Mouse (Mus musculus) adrenal gland (tissue): ENCODE results near the gene Arih2.

Experiments
- intact Hi-C: fragments of 180-260 bp; cut with DNase I; formaldehyde crosslinking; loops from one replicate; pipeline ENCODE4 v1.15.1; 2025

Gene Arih2

DNA sequence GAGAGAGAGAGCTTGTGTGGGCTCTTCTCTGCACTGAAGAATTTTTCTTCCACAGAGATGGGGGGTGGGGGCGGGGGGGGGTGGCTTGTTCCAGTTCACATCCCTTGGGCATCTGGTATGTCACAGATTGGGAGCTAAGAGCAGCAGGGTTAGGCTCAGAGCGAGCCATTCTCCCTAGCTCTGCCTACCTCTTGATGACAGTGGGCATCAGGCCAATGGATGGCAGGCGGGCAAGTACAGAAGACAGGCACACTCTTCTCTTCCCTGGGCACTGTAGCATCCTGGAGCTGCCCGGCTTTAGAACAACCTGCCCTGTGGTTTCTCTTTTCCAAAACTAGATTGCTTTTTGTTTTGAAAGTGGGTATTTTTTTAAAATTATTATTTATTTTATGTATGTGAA, 57.7 kb downstream of the Arih2 start:
- intact Hi-C loops = no loop called here

DNA sequence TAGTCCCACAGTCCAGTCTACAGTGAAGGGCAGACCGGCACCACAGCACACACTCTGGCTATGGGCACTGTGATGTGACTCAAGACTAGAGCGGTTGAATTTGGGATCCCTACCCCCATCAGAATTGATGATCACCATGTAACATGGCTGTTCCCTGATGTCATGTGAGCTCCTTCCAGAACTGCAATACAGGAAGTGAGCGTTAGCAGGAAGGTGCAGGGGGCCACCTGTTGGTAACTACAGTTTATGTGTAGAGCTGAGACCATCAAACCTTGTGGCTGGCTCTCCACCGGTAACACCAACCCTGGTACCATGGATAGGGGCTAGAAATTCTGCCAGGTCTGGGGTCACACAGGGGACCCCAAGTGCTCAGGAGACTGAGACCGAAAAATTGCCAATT, 60.0 kb downstream of the Arih2 start:
- intact Hi-C loops = no loop called here

DNA sequence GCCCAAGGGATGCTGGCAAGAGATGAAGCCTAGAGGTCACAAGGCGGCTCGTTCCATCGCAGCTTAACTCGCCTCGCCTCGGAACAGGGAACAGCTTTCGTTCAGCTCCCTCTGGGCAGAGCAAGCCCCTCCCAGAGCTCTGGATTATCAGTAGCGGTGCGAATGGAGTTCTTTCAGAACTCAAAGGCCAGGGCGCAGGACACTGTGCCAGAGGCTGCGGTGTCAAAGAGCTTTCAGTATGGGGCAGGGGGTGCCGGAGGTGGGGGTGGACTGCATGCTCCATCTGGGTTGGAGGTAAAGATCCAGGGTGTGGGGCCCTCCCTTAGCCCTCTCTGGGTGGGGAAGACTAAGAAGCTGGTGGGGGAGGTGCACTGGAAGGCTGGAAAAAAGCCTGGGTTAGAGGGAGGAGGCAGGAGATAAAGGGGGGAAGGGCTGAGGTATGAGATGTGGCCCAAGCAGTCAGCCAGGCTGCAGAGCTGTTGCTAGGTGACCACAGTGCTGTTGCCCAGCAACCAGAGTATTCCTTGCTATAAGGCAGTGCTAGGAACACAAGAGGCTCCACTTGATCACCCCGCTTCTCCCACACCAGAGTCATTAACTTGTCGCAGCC, 61.5 kb downstream of the Arih2 start:
- intact Hi-C loops = no loop called here

DNA sequence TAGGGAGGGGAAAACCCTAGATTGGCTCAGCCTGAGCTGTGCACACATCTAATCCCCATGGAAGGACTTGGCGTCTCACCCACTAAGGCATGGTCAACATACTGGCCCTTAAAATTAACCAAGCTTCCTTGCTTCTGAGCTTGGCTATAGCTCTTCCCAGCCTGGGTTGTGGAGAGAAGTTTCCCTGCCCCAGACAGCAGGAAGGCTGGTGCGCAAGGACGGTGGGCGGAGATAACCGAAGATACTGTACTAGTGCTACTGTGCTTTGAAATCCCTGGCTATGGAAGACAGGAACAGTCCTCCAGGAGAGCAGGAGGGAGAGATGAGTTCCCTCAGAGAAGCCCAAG, 69.9 kb downstream of the Arih2 start:
- intact Hi-C loops = no loop called here

DNA sequence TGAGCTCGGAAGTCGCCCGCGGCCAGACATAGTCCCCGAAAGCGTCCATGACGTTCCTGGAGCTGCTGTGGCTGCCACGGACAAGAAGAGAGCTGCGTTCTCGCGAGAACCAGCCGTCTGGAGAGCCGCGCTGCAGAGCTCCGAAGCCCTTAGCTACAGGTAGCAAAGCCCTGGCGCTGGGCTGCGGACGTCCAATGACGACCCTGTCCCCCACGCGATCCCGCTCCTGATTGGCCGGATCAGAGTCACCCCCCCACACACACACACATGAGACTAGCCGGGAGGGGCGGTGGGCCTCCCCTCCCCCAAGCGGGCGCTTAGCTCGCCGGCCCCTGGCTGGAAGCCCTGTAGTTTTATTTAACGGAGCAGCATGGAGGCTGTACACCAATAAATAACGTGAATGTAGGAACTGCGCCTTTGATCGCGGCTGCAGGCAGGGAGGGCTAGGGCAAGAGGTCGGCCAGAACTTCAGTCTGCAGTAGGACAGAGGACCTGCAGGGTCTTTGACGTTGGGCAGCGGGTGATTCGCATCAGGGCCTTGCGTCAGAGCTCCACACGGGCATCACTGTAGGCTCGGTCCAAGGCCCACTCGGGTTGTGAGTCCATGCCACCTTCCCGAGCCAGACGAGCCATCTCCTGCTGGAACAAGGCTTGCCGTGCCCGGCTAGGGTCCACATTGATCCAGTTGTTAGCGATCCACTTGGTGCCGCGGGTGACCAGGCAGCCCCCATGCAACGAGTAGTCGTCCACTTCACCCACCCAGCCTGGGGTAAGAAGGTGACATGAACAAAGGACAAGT, 70.4 kb downstream of the Arih2 start, which contains the start of gene Wdr6:
Gene Wdr6 (minus strand): TSS at position 195 of the 799 bp plus-strand sequence.
- intact Hi-C loops = no loop called here

DNA sequence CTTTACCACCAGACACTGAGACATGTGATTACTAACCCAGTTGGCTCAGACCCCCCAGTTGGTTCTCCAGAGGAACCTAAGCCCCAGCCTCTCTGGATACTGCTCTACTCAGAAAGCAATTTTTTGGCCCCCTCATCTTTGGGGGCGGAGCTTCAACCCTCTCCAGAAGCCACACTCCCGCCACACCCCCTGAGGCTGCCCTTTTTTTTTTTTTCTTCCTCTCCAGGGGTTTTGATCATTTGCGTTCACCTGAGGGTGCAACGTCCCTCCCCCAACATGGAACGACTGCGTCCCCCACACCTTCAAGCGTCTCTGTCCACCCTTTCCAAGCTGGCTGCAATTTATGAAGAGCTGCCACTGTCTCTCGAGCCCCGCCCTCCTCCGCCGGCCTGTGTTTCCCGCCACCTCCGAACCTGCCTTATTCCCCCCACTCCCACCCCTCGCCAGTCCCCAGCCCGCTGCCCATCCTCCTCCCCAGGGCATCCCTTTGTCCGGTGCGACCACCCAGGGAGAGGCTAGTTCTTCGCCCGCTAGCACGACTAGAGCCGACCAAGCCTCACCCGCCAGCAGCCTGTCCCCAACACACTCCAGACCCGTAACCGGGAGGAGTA, 71.1 kb downstream of the Arih2 start:
- intact Hi-C loops = no loop called here

DNA sequence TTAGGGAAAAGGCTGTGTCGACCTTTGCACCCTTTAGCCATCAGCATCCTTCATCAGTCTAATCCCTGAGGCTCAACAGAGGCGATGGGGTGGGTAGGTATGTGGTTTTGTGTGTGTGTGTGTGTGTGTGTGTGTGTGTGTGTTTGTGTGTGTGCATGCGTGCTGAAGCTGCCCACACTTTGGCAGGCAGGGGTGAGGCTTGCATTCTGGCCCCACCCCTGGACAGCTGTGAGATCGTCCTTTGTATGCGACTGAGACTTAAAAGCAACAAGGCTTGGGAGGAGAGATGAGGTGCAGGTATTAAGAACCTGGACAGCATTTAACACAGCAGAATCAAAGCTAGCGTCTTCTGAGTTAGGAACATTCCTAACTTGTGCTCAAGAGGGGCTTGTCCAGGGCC, 72.2 kb downstream of the Arih2 start:
- intact Hi-C loops = no loop called here

DNA sequence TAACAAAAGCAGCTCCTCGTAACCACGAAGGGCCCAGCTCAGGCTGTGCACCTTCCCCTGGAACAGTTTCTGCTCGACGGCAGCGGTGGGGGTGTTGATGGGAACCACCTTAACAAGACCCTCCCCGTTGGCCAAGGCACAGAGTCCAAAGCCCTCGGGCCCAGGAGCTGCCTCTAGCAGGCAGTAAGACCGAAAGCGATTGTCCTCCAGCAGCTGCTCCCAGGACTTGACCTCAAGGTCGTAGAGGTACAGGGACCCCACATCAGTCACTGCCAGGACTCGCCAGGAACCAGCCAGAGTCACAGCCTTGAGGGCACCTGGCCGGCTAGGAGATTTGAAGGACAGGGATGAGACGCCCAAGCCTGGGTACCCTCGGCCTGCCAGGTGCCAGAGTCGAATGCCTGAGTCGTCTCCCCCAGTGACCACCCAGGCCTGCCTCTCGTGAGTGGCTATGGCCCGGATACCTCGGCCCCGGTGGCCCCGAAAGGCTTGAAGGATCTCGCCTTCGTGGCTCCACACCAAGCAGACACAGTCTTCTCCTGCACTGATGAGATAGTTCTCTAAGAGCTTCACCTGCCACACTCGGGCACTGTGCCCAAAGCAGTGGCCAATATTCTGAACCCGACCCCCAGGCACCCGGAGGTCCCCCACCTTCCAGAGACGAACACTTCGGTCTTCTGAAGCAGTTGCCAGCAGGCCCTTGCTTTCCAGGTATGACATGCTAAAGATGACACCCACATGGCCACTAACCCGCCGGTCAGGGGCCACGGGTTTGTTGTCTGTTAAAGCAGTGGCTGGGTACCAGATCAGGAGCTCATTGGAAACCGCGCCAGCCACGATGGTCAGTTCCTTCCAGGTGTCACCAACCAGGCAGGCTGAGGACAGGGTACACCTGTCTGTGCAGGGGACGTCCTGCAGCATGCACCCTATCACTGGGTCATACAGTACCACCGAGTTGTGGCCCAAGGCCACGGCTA, 73.6 kb downstream of the Arih2 start:
- intact Hi-C loops = no loop called here

DNA sequence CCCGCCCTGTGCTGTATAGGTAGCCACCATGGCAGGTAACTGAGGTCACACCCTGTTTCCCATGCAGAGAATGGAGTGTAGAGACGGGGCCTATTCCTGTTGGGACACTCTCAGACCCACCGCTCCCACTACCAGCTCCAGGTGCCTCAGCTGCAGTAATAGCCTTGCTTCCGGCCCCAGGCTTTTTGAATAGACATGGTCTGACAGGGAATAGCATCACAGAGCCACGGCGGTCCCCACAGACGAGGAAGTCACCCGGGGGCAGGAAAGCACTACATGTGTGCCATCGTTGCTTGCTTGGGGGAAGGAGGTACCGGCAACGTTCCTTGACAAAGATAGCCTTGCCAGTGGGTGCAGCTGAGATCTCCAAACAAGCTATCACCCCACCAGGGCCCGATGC, 74.3 kb downstream of the Arih2 start:
- intact Hi-C loops = no loop called here

DNA sequence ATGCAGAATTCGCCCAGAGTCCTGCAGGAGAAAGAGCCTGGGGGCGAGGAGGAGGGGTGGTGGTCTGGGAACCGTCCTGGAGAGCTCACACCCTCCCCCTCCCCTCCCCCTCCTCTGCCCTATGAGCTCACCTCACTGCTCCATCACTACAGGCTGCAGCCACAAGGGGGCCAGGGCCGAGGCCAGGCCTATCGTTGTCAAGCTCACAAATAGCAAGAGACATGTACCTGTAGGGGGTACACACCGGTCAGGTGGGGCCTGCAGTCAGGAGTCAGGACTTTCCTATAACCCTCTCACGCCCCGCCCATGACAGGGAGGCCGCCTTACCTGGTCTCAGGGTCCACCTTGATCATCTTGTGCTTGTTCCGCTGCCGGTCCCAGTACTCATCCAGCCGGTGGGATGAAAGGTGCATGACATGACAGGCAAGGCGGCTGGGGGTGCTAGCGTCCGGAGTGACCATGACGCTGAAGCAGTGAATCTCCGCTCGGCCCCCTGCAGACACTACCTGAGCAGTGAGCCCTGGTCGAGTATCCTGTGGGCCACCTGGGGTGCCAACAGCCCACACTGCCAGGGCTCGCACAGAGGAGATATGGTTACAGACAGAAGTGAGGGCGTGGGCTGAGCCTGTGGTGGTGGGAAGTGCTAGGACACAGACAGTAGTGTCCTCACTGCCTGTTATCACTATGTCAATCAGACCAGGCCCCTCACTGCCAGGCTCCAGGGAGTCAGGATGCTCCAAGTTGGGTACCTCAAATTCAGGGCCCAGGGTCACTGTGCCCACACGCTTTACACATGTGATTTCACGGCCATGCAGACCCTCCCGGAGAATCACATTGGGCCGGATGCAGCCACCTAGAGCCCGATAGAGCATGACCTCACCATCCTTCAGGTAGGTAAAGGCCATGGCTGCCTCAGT, 75.2 kb downstream of the Arih2 start:
- intact Hi-C loops = no loop called here

DNA sequence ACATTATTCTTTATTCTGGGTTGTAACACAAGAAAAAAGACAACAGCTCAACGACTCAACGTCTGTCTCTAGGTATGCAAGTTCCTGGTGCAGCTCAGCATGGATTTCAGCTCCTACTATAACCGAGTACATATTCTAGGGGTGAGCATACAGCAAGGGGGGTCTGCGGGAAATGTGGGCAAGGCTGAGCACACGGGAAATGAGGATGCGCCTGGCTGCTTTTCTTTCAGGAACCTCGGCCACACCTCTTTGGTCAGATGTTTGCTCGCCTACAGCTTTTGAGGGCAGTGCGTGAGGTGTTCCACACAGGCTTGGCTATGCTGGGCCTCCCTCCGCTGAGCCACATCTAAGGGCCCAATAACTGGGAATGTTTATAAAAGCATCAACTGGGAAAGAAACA, 76.9 kb downstream of the Arih2 start:
- intact Hi-C loops = no loop called here

DNA sequence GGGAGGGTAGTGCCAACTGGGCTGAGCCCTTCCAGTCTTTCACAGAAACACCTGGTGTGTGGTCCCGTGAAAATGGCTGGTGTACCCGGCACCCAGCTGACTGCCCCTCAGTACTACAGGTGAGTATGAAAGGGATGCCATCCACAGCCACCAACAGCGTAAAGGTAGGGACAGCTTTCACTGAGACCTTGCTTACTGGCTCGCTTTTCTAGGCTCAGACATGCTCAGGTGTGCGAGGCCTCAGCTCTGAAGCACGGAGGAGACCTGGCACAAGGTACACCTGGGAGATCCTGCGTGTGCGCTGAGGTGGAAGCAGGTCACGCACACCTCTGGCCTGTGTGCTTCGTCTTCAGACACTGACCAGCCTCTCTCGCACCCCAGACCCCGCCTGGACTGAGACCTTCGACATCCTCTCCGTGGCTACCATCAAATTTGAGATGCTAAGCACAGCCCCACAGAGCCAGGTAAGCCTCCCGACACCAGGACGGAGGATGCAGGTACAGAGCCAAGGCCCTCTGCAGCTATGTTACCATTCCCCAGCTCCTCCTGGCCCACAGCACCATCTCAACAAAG, 77.7 kb downstream of the Arih2 start:
- intact Hi-C loops = no loop called here

DNA sequence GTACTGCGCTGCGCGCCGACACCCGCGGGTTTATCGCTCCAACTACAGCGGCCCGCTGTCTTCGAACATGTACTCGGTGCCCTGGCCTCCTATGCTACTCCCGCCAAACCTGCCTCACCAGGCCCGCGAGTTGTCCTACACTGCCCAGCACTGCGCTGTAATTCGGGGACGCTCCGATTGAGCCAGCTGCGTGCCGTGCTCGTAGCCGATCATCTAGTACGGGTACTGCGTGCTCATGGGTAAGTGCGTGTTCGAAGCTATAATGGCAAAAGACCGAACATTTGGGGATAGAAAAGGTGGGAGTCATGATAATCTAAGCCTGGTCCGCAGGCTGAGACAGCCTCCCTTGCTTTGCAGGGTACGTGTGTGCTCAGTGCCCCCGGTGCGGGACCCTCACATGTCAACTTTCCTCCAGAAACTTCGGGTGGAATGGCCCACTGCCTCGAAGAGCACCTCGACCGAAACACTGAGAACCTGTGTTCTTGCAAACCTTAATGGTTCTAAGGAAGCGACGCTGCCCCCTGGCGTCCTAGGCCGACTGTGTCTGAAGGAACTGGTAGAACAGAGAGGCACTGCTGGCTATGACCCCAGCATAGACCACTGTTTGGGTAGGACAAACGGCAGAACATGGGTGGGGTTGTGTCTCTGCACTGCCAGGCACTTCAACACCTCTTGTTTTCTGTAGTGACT, 78.8 kb downstream of the Arih2 start:
- intact Hi-C loops = no loop called here

DNA sequence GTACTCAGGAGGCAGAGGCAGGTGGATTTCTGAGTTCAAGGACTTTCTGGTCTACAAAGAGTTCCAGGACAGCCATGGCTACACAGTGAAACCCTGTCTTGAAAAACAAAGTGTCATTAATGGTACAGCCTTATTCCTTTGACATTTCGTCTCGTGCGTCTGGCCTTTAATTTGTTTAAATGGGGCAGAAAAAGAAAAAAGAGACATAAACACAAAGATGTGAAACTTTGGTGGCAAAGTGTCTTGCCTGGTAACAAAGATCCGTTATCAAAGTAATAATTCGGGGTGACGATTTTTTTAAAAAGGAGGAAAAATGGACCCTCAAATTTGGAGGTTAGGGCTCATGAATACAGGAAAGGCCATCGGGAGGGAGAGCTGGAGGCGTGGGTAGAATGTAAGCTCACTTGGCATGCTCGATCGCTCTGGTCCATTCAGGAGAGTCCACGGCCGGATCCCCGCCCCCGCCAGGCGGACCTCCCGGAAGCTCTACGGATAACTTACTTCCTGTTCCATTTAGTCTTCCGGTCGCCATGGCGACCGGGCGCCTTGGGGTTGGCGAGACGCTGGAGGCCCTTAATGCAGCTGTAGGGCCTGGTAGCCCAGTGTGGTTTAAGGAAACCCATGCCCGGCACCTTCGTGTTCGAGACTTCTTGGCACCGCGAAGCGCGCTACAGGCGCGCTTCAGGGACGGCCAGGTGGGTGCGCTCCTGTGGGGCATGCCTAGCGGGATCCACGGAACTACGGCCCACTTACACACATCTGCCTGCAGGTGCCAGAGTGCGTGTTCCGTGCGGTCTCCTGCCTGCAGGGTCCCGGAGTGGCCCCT, 79.6 kb downstream of the Arih2 start, which contains the start of gene Dalrd3:
Gene Dalrd3 (plus strand): TSS at position 506 of the 826 bp plus-strand sequence.
- intact Hi-C loops = loop anchor here (5.0 kb wide), 1 partner anchor 52 kb away; the partner anchor contains the start of gene Qrich1

DNA sequence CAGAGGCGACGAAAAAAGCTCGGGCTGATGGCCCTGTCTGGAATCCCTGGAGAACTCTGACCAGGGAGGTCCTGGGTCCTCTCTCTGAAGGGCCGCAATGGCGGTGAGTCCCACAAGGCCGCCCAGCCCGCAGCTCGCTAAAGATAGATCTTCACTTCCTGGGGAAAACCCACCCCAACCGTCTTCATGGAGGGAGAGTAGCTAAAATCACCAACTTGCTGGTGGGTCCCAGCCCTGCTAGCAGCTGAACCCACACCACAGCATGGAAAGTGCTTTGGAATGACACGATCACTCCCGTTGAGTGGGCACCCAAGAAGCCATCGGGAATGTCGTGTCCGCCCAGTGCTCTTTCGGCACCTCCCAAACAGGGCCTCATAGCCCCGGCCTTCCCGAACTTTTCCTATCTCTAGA, 80.7 kb downstream of the Arih2 start:
- intact Hi-C loops = loop anchor here (5.0 kb wide), 1 partner anchor 51 kb away; the partner anchor contains the start of gene Qrich1

DNA sequence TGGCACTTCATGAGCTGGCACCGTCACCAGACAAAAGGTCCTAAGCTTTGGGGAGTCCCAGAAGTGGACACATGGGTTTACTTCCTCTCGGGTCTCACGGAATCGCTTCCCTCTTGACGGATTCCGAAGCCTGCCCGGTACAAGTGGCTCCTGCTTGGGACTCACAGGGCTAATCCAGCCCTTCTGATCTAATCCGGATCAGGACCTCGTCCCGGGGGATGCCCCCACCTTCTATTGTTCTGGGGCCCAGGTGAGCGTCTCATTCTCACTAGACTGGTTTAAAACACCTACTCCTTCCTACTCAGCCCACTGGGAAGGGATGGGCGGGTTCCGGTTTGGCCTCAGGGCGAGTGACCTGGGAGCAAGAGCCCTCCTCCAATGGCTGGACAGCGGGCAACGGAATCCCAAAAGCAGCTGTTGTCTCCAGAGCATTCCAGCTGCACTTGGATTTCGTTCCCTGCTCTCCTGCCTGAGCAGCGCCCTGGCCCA, 81.2 kb downstream of the Arih2 start:
- intact Hi-C loops = loop anchor here (5.0 kb wide), 1 partner anchor 51 kb away; the partner anchor contains the start of gene Qrich1

DNA sequence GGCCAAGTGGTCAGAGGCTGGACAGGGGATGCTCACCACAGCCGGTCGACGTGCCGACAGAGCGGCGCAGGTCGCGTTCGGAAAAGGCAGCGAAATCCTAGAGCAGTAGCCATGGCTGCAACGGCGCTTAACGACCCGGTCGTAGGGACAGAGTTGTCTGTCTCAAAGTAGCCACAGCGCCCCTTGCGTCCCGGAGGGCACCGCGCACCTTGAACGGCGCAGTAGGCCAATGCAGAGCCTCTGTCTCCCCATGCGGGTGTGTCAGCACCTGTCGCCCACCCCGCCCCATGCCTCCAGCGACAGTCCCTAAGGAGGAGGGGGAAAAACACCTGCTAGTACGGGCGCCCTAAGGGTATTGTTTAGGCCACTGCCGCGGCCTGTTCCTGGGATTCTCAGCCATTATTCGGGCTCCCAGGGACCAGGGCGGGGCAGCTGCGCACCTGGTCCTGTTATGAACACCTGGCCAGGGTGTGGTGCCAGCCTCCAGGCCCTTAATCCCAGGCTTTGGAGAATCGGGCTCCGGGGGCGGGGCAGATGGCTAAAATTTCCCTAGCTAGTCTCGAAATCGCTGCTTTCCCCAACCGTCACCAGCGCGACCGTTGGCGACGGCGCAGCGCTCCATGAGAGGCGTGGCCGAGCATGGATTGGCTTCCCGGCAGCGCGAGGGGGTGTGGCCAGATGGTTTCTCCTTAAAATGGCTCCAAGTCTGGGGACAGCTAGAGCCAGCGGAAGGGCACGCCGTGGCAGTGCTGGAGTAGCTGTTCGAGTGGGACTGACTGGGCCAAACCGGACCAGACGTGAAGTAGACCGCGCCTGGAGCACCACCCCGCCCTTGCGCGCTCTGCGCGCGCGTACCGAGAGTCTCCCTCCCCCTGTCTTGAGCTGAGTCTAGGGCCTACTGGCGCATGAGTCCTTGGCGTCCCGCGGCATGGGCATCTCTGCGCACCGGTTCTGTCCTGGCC, 82.1 kb downstream of the Arih2 start, which contains the start of gene Ndufaf3:
Gene Ndufaf3 (minus strand): TSS at position 620 of the 962 bp plus-strand sequence.
- intact Hi-C loops = loop anchor here (5.0 kb wide), 1 partner anchor 50 kb away; the partner anchor contains the start of gene Qrich1
